Mouse (Mus musculus) lung, postnatal 10 days (tissue): ENCODE data around the gene B230217C12Rik.

Source experiments
- DNase-seq: peaks from one replicate; pipeline ENCODE4 v3.0.0; 2021

Gene B230217C12Rik

DNA sequence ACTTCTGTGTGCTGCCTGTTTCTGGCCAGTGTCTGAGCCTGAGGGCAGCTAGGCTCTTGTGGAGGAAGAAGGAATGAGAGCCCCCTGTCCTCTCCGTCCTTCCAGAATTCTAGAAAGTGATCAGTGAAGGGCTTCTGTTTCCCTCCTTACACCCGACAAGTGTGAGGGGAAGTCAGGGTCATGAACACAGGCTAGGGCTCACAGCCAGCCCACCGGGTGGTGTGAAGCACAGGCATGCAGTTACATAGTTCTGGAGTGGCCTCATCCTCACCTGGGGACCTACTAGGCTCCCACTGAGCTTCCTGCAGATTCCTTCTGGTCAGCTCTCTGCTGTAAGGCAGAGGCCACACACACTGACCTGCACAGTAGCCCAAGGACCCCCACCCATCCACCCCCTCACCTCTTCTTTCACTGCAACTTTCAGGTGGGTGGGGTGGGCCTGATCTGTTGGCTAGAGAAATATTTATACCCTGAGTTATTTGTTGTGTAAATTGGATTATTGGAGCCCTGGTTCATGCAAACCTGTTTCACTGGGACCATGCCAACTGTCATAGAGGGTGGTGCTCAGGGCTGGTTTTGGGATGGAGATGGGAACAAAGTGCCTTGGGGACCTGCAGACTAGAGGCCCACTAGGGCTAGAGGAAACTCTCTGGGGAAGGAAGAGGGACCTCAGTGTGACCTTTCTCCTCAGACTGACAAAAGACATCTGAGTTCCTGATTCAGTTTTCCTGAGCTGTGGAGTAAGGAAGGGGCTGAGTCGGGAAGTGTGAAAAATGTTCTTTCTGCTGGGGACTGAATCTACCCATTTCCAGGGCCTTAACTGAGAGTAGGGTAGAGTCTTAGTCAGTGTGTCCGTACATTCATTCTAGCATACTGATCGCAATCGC lies 31.1 kb upstream of the B230217C12Rik start:
- no peak for DNase-seq

DNA sequence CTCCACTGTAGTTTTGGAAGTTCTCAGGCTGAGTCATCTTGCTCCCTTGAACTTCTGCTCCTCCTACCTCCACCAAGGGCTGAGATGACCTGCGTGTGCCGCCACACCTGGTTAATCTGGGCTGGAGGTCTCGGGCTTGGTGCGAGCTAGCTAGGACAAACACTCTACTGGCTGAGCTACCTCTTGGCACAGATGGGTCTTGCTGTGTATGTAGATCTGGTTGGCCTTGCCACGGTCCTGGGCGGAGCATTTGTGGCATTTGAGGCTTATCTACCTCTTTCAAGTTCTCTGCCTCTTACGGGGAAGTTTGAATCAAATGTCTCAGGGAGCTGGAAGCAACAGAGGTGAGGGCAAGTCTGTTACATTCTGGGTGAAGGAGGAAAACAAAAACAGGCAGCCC lies 30.2 kb upstream of the B230217C12Rik start:
- DNase-seq = peak; percentile 59

DNA sequence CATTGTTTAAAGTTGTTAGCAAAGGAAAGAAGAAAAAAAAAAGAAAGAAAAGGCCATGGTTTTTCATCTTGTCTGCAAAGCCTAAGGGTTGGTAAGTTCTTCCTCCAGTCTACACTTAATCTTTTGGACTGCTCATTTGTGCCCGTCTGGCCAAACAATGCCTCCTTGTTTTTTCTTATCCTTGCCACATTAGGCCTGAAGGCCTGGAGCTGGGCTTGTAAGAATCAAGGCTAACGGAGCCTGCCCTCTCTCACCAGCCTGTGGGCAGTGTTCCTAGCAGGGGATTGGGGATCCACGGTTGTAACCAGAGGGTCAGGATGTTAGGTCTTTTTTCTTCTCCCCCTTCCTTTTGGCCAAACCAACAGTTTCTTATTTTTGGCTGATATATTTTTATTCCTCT lies 29.6 kb upstream of the B230217C12Rik start:
- no peak for DNase-seq

DNA sequence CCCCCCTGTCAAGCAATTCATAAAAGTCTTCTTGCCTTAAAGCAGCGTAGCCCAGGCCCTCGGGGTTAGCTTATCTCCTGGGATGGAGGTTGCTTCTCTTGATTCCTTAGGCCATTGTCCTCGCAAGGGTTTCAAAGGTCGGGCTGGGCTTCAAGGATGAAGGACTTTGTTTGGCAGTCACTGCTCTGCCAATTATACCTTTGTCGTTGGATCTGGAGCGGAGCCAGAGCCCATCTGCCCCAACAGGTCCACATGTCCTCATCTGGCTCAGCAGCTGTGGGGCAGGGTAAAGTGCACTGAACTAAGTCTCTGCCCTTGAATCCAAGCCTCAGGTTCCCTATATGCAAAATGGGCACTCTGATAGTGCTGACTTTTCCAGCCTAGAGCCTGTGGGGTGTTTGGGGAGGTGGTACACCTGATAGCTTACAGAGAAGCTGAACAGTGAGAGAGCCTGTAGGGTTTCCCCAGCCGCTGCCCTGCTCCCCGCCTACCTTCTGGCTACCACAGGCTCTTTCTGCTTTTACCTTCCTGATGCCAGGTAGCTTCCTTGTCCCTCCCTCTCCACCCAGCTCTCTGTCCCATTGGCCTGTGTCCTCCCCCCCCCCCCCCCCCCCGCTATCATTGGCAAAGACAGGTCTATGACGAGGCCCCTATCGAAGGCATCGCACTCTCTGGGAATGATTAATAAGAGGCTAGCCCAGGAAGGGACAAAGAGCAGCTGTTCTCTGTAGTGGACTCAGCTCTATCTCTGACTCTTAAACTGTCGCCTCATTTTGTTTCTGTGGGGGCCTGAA lies 28.8 kb upstream of the B230217C12Rik start:
- no peak for DNase-seq

DNA sequence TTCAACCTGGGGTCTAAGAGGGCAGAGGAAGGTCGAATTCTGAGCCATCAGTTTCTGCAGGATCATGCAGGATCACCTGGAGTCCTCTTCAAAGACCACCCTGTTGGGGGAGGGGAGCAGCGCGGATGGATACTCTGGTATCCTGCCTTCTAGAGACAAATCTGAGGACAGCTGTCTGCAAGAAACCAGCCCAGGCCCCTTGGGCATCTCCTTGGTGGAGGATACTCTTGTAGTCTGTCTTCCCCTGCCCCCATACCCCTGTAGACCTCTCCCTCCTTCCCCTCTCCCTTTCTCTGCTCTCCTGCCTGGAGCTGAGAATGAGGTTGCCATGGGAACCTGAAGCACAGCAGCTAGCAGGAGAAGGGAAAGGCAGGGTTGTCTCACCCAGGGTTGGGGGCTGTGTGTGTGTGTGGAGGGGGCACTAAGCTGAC lies 28.1 kb upstream of the B230217C12Rik start:
- DNase-seq = no peak

DNA sequence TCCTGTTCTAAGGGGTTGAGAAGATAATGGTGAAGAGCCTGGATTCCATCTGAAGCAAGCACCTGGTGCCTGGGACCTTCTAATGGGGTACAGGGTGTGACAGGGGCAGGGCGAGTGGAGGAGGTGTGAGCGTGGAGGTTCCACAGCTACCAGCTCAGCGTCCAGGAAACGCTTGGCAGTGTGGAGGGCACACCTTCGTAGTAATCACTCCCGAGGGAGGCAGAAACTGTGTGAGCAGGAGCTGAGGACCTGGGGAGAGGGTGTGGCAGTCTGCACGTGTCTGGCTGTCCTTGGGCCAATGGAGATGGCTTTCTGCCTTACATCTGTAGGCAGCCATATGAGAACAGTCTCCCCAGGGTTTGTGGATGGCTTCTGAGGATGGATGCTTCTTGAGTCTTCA lies 27.5 kb upstream of the B230217C12Rik start:
- DNase-seq = no peak

DNA sequence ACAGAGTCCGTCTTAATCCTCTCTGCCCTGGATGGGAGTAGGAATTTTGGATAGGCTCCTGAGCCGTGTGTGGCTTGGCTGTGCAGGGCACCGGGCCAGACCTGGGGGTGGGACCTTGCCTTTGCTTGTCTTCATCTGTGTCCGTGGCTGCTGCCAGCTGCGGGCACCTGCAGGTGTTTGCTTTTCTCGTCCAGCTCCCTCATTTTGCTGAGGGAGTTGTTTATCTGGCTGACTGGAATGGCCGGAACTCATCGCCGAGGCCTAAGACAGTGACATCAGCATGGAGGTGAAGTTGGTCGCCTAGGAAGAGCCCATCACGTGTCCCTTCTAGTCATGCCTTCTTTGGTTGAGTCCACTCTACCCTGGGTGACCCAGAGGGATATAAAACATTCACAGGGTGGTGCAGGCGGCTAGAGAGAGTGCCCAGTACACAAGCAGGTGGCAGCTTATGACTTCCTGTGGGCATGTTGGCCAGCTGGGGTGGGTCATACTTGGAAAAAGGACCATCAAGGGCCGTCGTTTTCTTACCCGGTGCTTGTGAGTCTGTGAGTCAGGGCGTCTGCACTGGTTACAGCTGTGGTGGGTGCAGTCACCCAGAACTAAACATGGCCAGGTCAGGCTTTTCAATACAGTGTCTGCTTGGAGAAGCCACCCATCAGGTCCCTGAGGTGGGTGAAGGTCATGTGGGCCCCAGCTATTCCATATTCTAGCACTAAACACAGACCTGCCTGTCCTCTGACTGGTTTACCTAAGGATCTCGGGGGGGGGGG lies 26.6 kb upstream of the B230217C12Rik start:
- DNase-seq = no peak

DNA sequence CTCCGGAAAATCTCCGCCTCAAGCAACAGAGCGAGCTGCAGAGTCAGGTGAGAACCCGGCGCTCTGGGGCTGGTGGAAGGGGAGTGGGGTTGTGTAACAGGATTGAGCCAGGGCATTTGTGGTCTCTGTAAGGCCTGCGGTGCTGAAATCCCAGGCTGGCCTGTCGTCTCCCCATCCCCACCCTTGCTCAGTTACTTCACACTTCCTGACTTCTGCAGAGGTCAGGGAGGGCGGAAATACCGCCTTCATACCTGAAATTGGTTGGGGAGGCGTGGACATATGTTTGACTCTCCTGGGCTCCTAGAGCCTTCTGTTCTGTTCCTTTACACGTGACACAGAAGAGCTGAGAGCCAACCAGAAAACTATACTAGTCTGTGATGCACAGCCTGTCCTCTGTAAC lies 24.8 kb upstream of the B230217C12Rik start:
- no peak for DNase-seq

DNA sequence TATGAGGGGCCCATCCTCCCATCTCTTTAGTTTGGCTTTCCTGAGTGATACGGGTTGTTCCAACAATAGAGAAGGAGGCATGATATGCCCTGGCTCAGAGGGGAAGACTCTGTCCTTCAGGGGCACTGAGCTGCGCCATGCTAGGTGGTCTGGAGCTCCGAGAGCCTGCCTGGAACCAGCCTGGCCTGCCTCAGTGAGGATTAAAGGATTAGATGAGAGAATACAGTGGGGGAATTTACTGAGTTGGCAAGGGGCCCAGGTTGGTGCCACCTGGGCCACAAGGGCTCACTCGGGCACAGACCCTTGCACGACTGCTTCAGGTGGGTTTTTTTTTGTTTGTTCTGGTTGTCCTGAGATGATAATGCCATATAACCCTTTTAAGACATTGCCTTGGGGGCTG lies 24.4 kb upstream of the B230217C12Rik start:
- DNase-seq = no peak

DNA sequence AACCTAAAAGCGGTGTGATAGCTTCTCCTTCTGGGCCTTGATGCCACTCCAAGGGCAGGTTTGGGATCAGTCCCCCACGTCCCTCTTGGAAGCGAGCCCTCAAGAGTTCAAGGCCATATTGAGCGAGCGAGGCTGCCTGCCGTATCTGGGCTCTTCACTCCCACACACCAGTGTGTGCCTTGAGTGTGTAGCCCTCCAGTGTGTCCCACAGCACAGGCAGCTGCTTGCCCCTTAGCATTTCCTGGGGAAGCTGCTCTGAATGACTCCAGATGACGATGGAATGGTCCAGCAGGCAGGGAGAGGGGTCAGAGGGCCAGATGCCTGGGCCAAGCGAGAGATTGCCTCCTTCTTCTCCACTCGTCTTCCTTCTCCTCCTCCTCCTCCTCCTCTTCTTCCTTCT lies 23.7 kb upstream of the B230217C12Rik start:
- DNase-seq = no peak

DNA sequence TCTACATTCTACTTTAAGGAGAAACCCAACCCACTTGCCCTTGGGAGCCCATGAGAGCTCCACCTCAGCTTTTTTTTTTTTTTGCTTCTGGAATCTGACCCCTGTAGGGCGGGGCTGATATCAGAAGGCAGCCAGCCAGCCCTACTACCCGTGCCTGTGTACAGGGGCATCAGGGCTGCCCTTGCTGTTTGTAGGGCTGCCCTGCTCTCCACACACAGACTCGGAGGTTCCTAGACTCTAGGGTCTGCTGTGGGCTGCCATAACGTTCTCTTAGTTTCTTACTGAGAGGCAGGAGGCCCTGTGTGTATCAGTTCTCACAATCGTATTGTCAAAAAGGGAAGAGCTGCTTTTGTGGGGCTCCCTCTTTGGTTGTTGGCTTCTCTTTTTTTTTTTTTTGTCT lies 23.2 kb upstream of the B230217C12Rik start:
- DNase-seq = no peak

DNA sequence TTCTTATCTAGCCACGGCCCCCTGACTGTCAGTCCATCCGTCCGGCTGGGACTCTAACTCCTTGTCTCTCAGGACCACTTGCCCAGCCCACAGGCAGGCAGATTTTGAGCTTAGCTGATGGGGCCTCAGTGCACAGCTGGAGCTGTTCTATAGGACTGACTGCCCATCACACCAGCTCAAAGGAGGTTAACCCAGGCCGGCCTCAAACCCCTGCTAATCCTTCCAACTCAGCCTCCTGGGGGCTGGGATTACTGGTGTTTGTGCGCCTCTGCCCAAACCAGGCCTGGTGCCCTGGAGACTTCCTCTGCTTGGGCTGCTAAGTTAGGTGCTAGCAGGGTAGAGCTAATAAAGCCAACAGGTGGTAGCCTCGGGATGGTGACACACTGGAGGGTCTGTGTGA lies 22.6 kb upstream of the B230217C12Rik start:
- no peak for DNase-seq

DNA sequence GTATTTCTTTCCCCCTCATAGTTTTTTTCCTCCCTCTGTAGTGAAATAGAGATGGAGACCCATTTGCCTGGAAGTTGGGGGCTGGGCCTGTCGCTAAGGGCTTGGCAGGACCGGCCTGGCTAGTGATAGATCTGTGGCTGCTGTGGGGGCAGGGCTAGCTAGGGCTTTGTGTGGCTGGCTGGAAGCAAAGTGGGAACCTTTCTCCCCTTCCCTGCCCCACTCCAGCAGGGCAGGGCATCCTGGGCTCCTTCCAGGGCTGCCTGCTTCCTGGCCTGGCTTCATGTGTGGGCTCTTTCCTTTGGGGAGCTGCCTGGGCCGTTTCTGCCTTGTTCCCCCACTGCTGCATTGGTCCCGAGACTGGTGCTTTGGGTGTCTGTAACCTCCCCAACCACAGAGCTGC lies 22.0 kb upstream of the B230217C12Rik start:
- peak; percentile 80 for DNase-seq

DNA sequence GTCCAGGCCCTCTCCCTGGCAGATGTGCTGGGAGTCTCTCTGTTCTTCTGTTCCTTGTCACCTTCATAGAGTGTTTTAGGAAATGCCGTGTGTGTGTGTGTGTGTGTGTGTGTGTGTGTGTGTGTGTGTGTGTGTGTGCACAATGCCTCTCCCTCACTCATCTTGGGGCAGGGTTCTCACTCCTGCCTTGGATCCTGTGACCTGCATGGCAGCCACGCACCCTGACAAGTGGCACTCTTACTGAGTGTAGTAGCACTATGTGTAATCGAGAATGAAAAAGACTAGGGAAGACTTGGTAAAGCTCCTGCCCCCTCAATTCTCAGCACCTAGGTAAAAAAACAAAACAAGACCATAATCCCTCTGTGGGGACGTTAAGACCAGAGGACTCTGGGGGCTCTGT lies 21.5 kb upstream of the B230217C12Rik start:
- no peak for DNase-seq

DNA sequence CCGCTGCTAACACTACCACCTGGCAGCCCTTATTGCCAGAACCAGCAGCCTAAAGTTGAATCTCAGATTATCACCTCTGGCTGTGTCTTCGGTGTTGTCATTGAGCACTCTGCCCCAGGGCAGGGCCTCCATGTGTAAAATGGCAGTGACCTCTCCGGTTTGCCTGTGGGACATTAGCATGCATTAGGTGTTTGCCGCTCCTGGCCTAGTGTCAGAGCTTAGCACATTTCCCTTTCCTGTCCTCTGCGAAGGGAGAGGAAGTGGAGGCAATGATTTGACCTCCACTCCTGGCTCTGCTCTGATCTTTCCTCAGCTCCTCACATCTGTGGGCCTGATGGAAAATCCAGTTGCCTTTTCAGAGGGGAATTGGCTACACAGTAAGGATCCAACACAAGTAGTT lies 20.7 kb upstream of the B230217C12Rik start:
- DNase-seq = no peak

DNA sequence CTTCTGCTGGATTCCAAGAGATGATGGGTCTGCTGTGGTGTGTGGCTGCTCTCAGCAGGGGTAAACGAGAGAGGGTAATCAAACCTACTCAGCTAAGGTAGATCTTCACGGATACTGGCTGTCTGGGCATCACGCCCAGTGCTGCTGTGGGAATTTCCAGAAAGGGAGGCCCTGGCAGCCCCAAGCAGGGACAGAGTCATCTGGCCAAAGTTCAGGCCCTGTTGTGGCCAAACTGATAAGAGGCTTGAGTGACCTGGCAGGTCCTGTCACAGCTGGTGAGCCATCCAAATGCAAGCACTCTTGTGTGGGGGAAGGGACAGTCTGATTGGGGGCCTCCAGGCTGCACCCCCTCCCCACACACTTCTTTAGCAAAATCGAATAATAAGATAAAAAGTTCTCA lies 19.7 kb upstream of the B230217C12Rik start:
- no peak for DNase-seq

DNA sequence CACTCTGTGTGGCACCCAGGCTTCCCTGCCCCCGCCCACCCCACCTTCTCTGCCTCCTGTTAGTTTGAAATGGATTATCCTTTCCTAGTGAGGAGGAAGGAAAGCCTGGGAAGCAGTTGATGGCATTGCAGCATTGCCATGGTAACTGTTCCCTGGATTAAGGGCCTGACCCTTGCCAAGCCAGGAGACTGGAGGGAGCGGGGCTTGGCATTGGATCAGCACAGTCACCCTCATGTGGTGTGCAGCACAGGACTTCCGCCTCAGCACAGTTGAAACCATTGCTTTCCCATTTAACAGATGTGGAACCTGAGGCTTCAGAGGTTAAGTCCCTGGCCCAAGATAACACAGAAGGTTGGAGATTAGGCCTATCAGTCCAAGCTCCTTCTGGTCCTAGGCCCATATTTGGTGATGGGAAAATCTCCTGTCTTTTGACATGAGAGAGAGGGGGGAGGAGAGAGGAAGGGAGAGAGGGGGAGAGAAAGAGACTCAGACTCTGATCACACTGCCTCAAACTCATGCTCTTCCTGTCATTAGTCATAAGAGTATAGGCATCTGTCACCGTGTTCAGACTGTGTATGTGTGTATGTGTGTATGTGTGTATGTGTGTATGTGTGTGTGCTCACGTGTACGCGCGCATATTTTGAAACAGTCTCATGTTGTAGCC lies 19.0 kb upstream of the B230217C12Rik start:
- DNase-seq = no peak

DNA sequence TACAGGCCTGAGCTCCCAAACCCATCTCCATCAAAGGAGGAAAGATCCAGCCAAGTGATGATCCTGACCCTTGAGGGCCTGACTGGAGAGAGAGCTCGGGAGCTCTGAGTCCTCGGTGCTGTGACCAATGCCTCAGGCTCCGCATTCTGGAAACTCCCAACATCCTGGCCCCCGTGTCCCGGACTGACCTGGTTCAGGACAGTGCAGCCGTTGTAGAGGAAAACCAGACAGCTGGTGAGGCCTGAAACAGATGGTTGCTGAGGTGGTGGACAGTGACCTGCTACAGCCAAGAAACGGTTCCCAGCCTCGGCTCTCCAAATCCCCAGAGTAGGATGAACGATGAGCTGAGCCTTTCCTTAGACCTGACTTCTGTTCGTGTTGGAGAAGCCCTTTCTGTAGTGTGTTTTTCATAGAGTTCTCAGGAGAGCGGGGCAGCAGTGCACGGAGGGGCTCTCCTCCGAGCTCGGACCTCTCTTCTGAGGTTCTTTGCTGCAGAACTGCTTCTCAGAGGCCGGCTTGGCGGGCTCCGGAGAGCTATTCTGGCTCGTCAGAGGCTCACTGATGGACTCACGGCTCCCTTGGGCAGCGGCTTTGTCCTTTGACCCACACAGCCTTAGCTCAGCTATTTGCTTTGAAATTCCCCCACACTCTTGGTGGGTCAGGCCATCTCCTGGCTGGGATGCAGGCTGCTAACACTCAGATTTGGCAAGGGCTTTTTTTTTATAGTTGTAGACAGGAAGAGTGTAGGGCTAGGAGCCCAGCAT lies 17.6 kb upstream of the B230217C12Rik start:
- DNase-seq = peak; percentile 56

DNA sequence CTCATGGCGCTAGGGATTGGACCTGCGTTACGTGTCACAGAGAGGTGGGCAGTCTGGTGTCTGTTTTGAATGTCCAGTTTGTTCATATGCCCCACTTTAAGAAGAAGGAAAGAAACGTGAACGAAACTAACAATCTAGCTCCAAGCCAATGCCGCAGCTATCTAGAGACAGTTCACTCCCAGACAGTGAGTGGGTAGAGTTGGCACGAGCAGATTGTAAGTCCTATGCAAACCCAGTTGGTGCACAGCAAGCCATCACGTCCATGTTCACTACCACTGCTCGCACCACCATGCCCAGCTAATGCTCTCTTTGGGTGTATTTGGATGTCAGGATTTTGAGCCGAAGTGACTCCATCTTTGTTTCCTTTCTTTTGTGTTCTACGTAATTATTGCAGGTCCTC lies 16.4 kb upstream of the B230217C12Rik start:
- DNase-seq = no peak

DNA sequence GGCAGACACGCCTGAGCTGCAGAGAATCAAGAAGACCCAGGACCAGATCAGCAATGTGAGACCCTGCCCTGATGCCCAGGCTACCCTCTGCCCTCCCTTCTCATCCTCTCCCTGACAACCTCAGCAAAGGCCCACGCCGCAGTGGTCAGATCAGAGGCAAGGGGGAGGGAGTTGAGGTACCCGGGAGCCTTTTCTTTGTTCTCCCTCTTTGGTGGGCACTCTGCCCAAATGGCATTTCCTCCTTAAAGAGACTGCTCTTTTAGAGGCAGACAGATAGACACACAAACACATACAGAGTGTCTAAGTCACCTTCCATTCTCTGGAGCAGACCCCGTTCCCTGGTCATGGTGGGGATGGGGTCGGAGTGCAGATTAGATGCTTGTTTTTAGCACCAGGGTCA lies 15.7 kb upstream of the B230217C12Rik start:
- peak; percentile 79 for DNase-seq

DNA sequence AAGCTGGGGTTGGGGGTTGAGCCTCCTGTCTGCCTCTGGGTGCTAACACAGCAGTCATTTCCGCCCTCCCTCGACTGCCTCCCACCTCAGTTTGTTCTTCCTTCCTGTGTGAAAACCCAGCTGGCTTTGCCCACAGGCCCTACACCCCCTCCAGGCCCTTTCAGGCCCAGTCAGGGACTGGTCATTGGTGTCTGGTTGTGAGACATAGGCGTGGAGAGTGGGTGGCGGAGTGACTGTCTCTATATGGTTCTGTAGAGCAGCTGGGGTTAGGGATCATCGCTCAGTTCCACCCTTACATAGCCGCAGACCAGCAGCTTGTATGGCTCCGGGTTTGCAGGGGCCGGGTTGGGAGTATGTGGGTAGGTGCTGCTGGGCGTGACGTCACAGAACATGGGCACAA lies 15.3 kb upstream of the B230217C12Rik start:
- DNase-seq = peak; percentile 65

DNA sequence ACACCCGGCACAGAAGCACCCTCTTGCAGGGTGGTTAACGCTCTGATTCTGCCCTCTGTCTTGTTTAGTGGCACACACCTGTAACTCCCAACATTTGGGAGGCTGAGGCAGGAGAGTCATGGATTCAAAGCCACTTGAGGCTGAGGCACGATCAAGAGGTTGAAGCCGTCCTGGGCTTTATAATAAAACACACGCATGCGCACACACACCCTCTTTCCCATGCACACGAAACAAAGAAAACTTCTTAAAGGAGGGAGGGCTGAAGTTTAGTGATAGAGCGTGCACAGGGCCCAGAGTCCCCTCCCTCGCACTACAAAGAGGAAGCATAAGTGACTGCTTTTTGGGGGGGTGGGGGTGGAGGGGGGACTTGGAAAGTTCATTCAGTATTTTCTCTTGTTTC lies 14.6 kb upstream of the B230217C12Rik start:
- no peak for DNase-seq
